Mouse (Mus musculus): Measurements from ENCODE around the gene Rassf1.

The Rassf1 gene

DNA sequence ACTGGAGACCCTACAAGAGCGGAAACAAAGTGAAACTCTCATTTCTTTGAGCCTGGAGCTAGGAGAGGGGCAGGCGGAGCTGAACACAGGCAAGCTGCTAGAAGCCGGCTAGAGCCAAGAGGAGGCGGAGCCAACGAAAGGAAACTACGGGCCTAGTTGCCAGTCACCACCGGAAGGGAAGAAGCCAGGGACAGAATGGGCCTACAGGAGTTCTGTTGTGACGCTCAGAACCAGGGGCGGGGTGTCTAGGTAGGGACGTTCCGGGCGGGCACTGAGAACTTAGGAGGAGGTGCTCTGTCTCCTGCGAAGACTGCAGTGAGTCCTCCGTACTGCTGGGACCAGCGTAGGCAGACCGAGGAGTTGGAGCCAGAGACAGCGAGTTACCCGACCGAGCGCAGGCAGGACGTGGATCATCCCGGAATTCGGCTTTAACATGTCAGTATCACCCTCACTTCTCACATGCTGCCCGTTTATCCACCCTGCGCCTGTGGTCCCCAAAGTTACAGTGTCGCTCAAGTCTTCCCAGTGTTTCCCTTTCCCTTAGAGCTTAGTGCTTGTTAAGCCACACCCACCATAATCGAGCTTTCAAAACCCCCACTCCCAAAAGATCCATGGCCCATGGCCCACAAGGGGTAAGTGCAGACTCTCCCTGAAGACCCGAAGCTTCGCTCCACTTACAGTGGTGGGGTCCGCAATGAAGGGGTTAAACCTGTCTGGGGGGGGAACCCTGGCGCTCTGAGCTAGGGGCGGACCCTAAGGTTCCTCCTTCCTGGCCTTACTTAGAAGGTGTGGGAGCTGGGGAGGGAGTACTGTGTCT lies 29.4 kb downstream of the Rassf1 start, which contains the start of gene Hyal3:
Gene Hyal3 (plus strand): TSS at position 318 of the 817 bp plus-strand sequence.
- DNase-seq (ENCODE audit: low spot score): peak; percentile 90

DNA sequence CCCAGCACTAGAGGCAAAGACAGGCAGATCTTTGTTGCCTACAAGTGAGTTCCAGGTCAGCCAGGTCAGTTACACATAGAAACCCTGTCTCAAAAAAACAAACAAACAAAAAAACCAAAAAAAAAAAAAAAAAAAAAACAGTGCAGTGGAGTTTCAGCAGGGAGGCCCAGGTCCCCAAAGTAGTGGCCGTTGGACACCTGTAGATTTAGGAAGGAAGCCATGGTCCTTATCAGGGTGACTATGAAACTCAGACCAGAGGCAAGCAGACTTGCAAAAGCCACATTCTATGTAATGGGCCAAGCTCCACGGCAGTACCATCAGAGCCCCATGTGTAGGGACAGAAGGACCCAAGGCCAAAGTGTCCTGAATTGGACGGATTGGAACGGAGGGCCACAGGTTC lies 30.2 kb downstream of the Rassf1 start:
- no peak for DNase-seq (ENCODE audit: low spot score)

DNA sequence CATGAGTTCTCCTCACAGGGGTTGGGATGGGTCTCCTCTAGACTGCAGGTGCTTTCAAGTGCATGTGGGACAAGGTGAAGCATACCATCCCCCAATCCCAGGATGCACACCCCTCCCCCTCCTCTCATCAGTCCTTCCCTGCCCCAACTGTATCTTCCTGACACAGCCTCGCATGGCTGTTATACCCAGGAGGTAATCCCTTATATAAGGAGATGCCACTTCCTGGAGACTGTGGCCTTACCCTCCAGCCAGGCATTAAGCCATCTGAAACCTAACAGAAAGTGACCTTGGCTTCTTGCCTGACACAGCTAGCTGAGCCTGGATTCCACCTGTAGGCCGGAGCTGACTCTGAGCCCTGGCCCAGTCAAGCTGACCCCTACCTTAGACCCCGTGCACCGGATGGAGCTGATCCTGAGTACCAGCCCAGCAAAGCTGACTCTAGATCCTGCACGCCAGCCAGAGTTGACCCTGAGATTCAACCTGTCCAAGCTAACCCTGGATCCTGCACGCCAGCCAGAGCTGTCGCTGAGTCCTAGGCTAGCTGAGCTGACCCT lies 31.2 kb downstream of the Rassf1 start:
- no peak for DNase-seq (ENCODE audit: low spot score)

DNA sequence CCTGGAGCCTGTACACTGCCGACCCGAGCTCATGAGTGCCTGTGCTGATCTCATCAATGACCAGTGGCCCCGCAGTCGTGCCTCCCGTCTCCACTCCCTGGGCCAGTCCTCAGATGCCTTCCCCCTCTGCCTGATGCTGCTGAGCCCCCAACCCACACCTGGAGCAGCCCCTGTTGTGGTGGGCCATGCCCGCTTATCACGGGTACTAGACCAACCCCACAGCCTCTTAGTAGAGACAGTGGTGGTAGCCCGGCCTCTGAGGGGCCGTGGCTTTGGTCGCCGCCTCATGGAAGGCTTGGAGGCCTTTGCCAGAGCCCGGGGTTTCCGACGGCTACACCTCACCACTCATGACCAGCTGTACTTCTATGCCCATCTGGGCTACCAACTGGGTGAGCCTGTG lies 31.8 kb downstream of the Rassf1 start:
- no peak for DNase-seq (ENCODE audit: low spot score)

DNA sequence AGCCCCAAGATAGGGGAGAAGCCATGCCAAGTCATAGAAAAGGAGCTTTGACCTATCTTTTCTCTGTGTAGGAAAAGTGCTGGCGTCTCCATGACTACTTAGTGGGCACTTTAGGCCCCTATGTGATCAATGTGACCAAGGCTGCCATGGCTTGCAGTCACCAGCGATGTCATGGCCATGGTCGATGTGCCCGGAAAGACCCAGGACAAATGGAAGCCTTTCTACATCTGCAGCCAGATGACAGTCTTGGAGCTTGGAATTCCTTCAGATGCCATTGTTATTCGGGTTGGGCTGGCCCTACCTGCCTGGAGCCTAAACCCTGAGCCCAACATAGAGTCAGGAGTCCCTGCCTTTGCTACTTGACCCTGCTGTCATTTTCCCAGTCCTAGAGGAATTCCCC lies 35.1 kb downstream of the Rassf1 start:
- DNase-seq (ENCODE audit: low spot score): no peak

DNA sequence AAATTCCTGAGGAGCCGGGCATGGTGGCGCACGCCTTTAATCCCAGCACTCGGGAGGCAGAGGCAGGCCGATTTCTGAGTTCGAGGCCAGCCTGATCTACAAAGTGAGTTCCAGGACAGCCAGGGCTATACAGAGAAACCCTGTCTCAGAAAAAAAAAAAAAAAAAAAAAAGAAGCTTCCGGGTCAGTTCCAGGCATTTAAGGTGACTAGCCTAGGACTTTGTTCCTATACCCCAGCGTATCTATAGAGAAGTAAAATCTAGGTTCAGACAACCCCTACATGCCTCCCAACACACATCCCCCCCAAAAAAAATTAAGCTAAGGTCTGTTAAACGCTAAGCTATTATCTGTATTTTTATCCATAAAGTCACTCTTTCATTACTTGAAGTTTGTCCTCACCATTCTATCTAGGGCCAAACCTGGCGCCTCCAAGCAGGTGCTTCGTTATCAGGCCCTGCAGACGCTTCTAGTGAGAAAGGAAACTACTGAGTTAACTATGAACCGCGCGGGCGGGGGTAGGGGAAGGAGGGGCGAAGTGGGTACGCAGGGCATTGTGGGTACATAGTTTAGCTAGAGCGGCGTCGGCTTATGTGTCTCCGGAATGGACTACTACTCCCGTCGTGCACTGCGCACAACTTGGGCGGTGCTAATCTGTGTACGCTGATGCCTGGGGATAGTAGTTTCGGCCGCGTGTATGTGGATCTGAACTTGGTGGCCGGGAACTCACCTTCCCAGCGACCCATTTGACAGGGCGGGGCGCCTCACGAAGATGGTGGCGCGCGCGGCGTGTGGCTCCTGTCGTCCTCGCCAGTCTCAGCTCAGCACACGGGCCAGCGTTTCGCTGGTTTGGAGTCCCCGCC lies 35.8 kb downstream of the Rassf1 start, which contains the start of gene Ifrd2:
Gene Ifrd2 (plus strand): TSS at position 669 of the 859 bp plus-strand sequence.
- peak; percentile 95 for DNase-seq (ENCODE audit: low spot score)

DNA sequence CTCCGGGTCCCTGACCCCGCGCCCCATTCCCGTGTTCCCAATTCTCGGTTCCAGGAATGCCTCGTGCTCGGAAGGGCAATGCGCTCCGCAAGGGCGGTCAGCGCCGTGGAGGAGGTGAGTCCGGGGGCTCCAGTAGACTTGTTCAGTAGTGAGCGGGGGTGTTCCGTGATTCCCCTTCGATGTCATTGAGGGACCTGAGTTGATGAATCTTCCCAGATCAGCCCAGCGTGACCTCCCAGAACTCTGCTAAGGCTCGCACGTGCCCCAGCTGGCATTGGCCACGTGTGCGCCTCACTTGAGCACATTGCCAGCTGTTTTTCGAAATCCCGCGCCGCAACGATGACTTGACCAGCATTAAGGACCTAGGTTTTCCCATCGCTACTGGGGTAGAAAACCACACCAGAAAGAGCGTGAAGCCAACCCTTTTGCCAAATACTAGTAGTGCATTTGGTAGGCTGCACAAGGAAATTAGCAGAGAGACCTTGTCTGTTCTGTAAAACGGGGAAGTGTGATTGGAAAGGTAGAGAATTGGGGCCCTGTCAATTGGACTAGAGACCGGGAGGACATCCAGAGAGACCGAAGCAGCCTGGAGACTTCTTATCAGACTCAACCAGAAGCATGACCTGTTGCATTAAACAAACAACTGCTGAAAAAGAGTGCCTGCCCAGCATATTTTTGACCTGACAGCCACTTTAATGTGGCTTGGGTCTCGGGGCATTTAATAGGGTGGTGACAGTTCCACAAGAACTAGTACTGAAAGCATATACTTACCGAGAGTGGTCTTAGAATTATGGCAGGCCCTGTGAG lies 36.7 kb downstream of the Rassf1 start:
- DNase-seq (ENCODE audit: low spot score): peak; percentile 64

DNA sequence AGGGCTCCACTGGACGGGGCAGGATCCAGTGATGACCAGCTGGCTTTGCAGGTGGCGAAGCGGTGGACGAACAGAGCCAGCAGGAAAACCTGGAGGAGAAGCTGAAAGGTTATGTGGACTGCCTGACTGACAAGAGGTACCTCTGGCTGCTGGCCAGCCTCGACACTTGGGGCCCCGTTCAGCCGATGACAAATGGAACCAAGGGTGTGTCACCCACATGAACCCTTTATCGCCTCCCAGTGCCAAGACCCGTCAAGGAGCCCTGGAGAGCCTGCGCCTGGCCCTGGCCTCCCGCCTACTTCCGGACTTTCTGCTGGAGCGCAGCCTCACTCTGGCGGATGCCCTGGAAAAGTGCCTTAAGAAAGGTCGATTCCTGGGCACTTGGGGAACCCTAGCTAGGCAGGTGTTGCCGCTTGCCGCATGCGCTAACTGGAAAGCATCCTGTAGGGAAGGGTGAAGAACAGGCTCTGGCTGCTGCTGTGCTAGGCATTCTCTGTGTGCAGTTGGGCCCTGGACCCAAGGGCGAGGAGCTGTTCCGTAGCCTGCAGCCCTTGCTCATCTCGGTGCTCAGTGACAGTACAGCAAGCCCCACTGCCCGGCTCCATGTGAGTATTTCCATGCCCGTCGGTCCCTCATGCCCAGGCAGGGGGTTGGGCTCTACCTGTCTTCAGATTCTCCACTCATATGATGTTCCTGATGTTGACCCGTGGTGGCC lies 38.9 kb downstream of the Rassf1 start:
- no peak for DNase-seq (ENCODE audit: low spot score)

DNA sequence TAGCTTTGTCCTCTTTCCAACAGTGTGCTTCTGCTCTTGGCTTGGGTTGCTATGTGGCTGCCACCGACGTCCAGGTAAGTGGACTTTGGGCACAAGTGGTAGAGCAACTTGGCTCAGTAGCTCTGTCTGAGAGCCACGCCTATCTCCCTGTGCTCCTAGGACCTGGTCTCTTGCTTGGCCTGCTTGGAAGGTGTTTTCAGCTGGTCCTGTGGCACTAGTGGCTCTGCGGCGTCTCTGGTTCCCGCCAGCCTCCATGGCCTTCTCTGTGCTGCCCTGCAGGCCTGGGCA lies 39.4 kb downstream of the Rassf1 start:
- no peak for DNase-seq (ENCODE audit: low spot score)

DNA sequence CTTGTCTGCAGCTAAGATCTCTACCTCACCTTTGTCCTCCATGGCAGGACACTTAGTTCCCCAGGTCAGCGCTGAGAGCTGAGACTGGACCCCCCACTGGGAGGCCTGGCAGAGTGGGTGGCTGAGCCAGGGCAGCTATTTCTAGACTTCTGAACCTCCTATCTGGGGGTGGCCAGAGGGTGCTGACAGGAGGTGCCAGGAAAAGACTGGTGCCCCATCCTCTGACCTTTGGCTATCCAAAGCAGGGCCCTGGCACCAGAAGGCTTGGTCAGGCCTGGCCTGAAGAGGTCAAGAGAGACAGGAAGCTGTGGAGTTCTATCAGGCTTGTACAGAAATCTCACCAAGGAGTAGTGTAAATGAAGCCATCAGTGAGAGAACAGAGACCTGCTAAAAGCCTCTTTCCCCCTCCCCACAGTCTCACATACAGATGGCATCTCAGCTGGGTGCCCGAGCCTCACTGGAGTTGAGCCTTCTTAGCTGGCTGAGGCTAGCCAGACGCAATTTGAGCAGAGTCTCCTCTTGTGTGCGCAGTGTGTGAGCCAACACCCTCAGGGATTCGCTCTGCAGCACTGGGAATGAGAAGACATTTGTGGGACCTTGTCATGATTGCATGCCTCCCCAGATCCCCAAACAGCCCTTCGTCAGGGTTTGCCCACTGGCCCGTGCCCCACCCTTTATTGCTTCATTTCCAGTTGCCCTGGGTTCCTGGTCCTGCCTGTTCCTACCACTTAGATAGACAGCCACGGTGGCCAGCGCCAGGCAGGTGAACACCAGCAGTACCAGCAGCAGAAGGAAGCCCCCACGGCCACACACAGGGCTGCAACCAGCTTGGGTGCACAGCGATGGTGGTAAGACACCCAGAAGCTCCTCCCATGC lies 42.0 kb downstream of the Rassf1 start:
- no peak for DNase-seq (ENCODE audit: low spot score)

DNA sequence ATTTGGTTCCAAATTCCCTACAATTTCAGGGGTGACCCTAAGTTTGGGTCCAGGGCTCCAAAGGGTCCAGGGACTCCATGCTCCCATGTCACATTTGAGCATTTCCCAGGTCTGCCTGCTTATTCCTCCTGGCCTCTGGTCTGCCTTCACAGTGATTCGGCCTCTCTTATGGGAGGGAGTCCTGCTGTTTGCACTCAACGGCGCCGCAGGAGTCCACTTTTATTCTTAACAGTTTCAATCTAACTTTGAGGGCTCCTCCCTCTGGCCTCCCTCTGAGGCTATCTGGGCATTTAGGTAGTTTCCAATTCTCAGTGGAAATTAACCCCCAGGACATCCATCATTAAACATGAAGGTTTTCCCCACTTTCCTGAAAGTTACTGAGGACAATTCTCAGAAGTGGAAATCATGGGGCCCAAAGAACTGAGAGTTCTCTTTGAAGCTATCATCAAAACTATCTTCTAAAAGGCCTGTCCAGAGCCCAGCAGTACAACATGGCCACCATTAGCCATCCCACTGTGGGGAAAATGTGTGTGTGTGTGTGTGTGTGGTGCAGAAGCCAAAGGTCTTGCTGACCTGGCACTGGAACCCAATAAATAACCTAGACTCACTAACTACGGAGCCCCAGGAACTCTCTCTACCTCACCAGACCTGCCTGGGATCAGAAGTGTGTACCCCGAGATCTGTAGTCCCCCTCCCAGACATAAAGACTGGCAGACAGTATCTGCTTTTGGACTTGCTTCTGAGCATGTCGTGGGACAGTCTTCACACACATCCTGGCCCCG lies 43.1 kb downstream of the Rassf1 start:
- no peak for DNase-seq (ENCODE audit: low spot score)

DNA sequence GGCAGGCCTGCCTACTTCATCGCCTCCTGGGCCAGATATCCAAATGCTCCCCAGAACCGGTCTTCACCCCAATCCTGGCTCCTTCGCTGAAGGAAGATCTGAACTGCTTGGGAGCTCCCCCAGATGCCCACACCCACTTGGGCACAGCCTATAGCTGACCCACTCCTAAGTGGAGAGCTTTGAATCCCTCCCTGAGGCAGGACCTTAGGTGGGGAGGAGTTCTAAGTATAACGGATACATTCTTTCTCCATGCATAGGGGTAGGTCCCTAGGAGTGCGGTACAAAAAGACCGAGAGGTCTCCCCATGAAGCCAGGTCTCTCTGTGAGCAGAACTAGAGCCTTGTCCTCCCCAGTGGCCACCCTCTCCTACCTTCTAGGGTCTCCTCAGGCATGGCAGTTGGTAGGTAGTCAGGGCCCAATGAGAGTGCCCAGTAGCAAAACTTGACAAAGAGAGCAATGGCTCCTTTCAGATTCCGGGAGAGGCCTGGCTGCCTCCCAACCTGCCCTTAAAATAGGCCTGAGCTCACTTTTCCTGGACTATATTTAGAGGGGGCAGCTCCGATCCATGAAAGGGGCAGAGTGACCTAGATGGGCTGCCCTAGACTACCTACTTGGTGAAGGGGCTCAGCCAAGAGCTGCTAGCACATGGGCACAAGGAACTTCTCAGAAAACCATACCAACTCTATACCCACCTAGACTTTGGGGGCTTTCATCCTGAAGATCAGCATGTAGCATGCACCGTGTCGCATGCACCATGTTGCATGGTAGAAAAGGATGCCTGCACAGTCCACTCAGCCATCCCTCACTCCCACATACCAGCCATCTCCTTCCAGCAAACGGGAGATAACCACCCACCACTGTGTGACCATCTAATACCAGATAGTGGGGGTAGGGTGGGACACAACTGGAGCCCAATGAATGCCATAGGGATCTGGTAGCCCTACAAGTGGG lies 45.5 kb downstream of the Rassf1 start:
- DNase-seq (ENCODE audit: low spot score): no peak

DNA sequence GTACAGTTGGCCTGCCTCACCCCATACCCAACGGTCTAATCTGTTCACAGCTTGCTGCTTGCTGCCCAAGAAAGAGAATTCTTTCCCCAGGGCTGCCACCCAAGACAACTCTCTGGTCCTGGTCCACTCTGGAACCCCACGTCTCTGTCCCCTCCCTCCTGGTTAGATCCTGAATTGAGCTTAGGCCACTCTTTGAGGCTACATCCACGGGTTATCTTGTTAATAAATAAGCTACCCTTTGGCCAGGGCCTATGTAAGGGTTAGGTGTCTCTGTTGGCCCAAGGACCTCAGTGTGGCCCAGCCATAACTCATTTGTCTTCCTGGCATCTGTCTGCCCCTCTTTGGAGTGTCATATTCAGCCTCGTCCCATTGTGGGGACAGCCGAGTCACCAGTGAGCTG lies 47.0 kb downstream of the Rassf1 start:
- DNase-seq (ENCODE audit: low spot score): no peak

DNA sequence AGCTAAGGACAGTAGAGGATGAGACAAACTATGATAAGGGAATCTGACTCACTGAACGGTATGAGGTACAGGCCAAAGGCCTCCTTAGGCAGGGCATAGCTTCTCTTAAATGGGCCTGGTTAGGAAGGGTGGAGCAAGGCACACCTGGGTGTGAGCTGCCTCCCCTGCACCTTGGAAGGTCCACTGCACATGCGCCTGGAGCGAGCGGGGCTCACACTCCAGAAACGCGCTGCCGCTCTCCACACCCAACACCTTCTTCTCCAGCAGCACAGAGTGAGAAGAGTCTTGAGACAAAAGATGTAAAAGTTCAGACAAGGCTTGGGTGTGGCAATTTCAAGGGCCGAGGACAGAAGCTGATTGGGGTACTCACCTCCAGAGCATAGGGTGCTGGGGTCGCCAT lies 48.1 kb downstream of the Rassf1 start:
- no peak for DNase-seq (ENCODE audit: low spot score)

DNA sequence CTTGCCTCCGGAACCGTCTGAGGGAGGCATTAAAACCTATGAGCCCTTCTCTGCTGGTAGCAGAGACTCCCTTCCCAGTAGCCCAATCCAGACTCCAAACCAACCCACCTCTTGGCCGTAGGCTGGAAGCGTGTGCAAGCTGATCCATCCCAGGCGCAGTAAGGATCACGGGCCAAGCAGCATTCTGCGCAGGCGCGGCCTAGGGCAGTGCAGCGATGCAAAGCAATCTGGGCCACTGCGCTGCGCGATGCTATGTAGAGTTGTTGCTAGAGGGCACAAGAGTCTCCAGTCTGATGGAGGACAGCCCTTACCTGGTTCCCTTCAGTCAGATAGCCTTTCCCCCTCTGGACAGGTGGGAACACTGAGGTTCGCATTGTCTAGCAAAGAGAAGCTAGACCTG lies 48.5 kb downstream of the Rassf1 start:
- no peak for DNase-seq (ENCODE audit: low spot score)

DNA sequence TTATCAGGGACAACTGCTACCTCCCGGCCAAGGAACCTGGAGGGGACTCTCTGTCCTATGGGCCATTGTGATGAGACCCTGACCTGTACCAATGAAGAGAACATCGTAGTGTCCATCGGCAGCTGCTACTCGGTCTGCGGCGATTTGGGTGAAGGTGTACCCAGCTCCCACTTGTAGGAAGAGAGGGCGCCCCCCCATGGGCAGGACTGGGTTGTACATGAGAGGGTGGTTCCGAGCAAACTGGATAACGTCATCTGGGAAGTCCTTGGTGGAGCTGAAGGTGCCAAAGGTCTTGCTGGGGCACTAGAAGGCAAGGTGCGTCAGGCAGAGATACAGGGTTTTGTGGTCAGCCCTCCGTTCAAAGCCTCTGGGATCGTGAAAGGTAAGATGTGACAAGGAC lies 49.4 kb downstream of the Rassf1 start:
- DNase-seq (ENCODE audit: low spot score): peak; percentile 66

DNA sequence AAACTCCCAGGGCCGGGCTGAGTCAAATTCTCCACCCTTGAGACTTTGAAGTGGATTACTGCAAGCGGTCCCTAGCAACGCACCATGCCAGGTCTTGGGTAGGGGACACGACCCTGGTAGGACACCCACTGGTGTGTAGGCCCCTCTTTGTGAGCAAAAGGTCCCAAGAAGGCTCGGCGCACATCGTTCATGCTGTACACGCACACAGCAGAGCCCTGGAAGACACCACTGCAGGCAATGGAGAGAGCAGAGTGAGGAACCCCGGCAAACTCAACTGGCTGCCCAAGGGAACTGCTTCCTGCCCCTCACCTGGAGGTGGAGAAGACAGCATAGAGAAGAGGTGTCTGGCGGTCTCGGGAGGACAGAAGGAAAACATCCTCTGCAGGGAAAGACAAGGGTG lies 49.9 kb downstream of the Rassf1 start:
- DNase-seq (ENCODE audit: low spot score): no peak

DNA sequence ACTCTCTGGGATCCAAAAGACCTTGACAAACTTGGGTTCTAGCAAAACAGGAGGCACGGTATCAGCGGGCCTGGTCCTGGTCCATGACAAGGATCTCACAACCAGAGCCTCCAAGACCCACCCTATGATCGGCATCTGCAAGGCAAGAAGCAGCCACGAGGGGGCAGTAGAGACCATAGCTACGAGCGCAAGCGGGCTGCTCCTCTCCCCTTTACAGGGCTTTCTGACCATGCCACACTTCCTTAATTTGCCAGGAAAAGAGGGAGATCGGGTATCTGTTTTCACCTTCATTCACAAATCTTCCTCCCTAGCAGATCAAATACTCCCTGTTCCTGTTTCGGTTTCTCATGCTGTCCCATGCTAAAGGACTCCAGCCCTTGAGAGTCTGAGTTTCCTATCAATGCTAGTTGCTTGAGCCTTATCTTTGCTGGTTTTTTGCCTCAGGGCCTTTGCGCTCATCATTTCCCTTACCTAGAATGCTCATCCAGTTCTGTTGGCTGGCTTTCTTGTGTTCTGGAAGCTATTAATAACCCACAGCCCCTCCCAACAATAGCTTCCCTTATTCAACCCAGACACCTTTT lies 50.8 kb downstream of the Rassf1 start:
- DNase-seq (ENCODE audit: low spot score): peak; percentile 97

Data from testis, postnatal 10 days (tissue).